Mouse (Mus musculus): Measurements from ENCODE around the gene Tmem131l.

DNA sequence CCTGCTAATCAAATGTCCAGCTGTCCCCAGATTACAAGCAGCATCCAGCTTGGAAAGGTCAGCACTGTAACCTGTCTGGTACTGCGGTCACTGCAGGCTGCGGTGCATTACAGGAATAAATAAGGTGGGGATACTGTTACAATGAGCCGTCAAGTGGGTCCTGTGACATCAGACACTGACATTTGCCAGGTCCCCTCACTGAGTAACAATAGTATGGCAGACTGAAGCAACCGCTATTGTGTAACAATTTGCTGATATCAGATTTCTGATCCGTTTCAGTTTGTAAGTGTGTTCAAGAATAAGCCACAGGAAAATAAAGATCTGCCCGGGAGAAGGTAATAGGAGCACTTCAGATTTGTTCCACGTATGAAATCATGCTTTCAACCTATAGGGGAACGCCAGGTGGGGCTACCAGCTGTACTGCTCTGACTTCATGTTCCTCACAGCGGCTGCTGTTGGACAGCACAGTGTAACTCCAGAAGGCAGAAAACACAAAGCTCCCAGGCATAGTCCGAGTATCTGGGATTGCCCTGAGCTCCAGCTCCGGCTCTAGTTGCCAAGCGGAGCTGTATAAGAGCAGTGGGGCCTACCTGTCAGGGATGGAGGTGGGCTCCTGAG is 139.1 kb downstream of the Tmem131l start:
- no peak for TF ChIP-seq CTCF (IDR thresholded peaks at IDR 0.05; ENCODE audit: control insufficient read depth, insufficient read depth, low read length)
- no peak for TF ChIP-seq POLR2A (IDR thresholded peaks at IDR 0.05; ENCODE audit: borderline replicate concordance, control insufficient read depth, low read depth, low read length)
